Mouse (Mus musculus) brain, embryonic 14.5 days (tissue): ENCODE data around the gene Mertk. TPM values are rescaled to one million over a fixed set of nuclear protein-coding genes. Genes with fewer than 3 reads are reported as not detected.
"Not testable (repeated sequence)": the region's sequence is repeated elsewhere in the genome, so short reads cannot be mapped to it uniquely, and the experiment has no call there.

Source experiments
- DNase-seq: peaks from one replicate; pipeline ENCODE4 v3.0.0-alpha.2; 2011; ENCODE audit warnings: low read depth
- CTCF ChIP-seq: fragments of 200-500 bp; IDR thresholded peaks from 2 replicates; pipeline ENCODE4 v1.5.1; 2012; ENCODE audit warnings: inconsistent platforms, mild to moderate bottlenecking, moderate library complexity, borderline replicate concordance; ENCODE audit not compliant: insufficient read depth, insufficient read length; ENCODE audit errors: extremely low read depth
- POLR2A ChIP-seq: fragments of 200-500 bp; IDR thresholded peaks from 2 replicates; pipeline ENCODE4 v1.6.1; 2012; ENCODE audit warnings: mild to moderate bottlenecking, inconsistent platforms, borderline replicate concordance; ENCODE audit not compliant: poor library complexity, insufficient read depth, insufficient read length, severe bottlenecking; ENCODE audit errors: extremely low read depth
- polyA plus RNA-seq: library from polyadenylated mRNA; depleted of rRNA; stranded (reverse); fragments of >200 nt; gene quantifications from 2 replicates; pipeline ENCODE4 v1.2.3, GENCODE M21; 2012; rRNA removed

Gene Mertk
- 0.73 and 1.7 TPM in 2 replicates for polyA plus RNA-seq

- TF ChIP-seq CTCF, result no peak
- TF ChIP-seq POLR2A, result peak; percentile 27; the same call in 1 of the 2 replicates
- peak; percentile 82 for DNase-seq
Measured at GRCm38 (mm10) chr2:128698693-128699181, at the start of gene Mertk. Gene Mertk (plus strand): TSS chr2:128698956.

GRCm38 (mm10) chr2:128680661-128681060 is 18.1 kb upstream of the Mertk start:
- TF ChIP-seq POLR2A, result no peak
- TF ChIP-seq CTCF, result no peak
- DNase-seq, result no peak

GRCm38 (mm10) chr2:128686921-128687557 is 11.7 kb upstream of the Mertk start, which contains the start of gene Anapc1:
Gene Anapc1 (minus strand): TSS chr2:128687391.
- TF ChIP-seq POLR2A, result peak; percentile 51; the same call in 1 of the 2 replicates
- TF ChIP-seq CTCF, result no peak

GRCm38 (mm10) chr2:128687558-128688120 is 11.1 kb upstream of the Mertk start:
- TF ChIP-seq CTCF (no peak), POLR2A (no peak)
- DNase-seq, result no peak

More at GRCm38 (mm10) chr2:128686921-128687557, 11.7 kb upstream of the Mertk start, which contains the start of gene Anapc1:
- peak; percentile 98 for DNase-seq

GRCm38 (mm10) chr2:128692336-128692735 is 6.4 kb upstream of the Mertk start:
- no peak for DNase-seq
- TF ChIP-seq POLR2A (no peak), CTCF (no peak)

GRCm38 (mm10) chr2:128692771-128693170 is 6.0 kb upstream of the Mertk start:
- no peak for TF ChIP-seq CTCF
- no peak for TF ChIP-seq POLR2A
- DNase-seq, result no peak

- no peak for DNase-seq
- TF ChIP-seq POLR2A (no peak), CTCF (no peak)
Measured at GRCm38 (mm10) chr2:128693236-128693635, 5.5 kb upstream of the Mertk start.

GRCm38 (mm10) chr2:128693828-128694227 is 4.9 kb upstream of the Mertk start:
- DNase-seq, result not testable (repeated sequence)

- no peak for TF ChIP-seq POLR2A
- no peak for TF ChIP-seq CTCF
- DNase-seq, result no peak
Measured at GRCm38 (mm10) chr2:128694548-128694947, 4.2 kb upstream of the Mertk start.

GRCm38 (mm10) chr2:128696426-128696825 is 2.3 kb upstream of the Mertk start:
- no peak for DNase-seq
- TF ChIP-seq POLR2A (no peak), CTCF (no peak)

GRCm38 (mm10) chr2:128697047-128697446 is 1.7 kb upstream of the Mertk start:
- TF ChIP-seq POLR2A (no peak), CTCF (no peak)
- no peak for DNase-seq

- TF ChIP-seq CTCF (no peak), POLR2A (no peak)
- no peak for DNase-seq
Measured at GRCm38 (mm10) chr2:128697566-128697965, 1.2 kb upstream of the Mertk start.

- peak; percentile 91 for DNase-seq
- no peak for TF ChIP-seq POLR2A
- peak; percentile 83 for TF ChIP-seq CTCF
Measured at GRCm38 (mm10) chr2:128698140-128698692, 540 bp upstream of the Mertk start.
